Mouse (Mus musculus): Measurements from ENCODE around the gene Crbn. TPM values are rescaled to one million over a fixed set of nuclear protein-coding genes. Genes with fewer than 3 reads are reported as not detected.

Crbn gene
- polyA plus RNA-seq (2015; fragmentation: Nextera tagmentation; extraction: Ambion mirVana), result 60.2 and 64.2 TPM in 2 replicates

DNA sequence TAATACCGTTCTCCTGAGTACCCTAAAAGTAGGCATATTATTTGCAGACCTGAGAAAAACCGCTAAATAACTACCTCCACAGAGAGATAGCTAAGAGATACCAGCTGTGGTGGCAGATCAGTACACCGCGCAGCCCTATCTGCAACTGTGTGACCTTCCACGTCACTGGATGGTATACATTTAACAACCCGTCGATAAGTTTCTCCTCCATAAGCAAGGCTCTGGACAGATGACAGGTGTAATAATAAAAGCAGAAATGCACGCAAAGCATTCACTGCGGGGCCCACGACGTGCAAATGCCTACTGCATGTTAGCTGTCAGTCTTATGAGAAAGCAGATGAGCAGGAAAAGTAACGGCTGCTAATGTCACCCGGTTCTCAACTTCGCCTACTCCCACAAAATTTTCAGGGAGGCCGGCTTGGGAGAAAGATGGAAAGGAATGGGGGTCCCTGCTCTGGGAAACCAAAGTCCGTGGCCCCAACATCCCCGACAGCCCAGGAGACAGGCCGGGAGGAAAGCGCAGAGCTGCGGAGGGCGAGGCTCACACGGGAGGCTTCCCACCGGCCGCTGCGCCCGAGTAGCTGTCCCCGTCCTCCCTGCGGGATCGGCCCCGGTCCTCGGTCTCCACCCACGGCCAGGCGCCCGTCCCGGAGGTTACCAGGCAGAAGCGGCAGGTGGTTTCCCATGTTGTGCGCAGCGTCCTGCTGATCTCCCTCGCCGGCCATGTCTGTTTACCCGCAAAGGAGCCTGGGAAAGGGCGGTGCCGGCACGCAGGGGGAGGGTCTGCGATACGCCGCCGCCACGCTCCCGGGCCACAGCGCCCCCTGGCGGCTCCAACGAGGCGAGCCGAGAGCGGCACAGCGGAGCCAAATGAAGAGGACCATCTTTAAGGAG is at the start of gene Crbn:
TSS of gene Crbn (minus strand) at position 745 of the 894 bp plus-strand sequence.
- no peaks in the 10 kb centered on the region for H3K27me3 ChIP-seq
- H3K4me3 ChIP-seq, result peak within 1 kb of the TSS; percentile 93
- H3K36me3 ChIP-seq, result peaks cover 9% of the 10 kb centered on the region; the same call in 1 of the 2 replicates
- 2% methylated on average over 57 of the region's 57 CpGs for WGBS
- peak; percentile 99 for ATAC-seq (replicated peaks)
- peak within 1 kb of the TSS; percentile 70 for H3K4me2 ChIP-seq (replicated peaks)
- peak within 1 kb of the TSS; percentile 79 for H3K9ac ChIP-seq (replicated peaks)
- H3K27ac ChIP-seq (replicated peaks), result no peak within 1 kb of the TSS
- H3K4me1 ChIP-seq, result peaks cover 16% of the 10 kb centered on the region
- H3K9me3 ChIP-seq, result no peaks in the 10 kb centered on the region

DNA sequence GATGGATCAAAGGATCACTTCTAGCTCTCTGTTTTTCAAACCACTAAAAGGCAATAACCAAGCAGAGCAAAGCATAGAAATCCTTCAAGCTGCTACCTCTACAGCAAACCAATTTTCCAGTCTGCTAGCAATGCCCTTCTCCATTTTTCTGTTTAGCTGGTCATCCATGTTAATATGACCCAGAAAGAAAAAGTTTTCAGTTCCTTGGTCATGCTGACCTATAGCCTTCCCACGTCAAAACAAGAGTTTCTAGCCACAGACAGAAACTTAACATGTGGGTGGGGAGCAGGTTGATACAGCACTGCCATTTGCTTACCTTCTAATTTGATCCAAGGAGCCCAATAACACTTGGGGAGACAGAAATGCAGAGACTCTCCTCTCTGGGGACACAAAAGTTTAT is 40.3 kb upstream of the Crbn start:
- Histone ChIP-seq H3K4me2 (replicated peaks) (no peak overlapping the region), H3K27me3 (no peaks in the 10 kb centered on the region), H3K27ac (replicated peaks) (no peak overlapping the region), H3K9me3 (no peaks in the 10 kb centered on the region), H3K9ac (replicated peaks) (no peak overlapping the region), H3K4me1 (no peaks in the 10 kb centered on the region), H3K36me3 (no peaks in the 10 kb centered on the region), H3K4me3 (no peak overlapping the region)
- WGBS, result 78% methylated on average over 1 of the region's 1 CpGs
- no peak for ATAC-seq (replicated peaks)

DNA sequence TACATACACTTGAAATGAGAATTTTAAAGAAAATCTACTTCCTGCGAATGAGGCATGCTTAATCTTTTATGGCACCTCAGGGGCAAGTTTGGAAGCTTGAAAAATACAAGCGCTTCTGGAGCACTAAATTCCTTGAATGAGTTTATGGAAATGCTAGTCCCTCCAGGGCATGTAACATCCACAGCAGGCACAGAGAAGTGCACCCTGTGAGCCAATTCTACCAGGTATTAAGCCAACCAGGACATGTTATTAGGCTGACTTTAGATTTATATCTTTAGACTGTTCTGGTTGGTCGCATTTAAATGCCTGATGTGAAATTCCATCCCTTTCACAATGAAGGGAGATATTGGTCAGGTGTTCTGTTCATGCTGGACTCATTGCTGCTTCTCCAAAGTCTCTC is 38.2 kb upstream of the Crbn start:
- Histone ChIP-seq H3K36me3 (no peaks in the 10 kb centered on the region), H3K9me3 (no peaks in the 10 kb centered on the region), H3K27me3 (no peaks in the 10 kb centered on the region), H3K4me1 (no peaks in the 10 kb centered on the region), H3K9ac (replicated peaks) (no peak overlapping the region), H3K4me3 (no peak overlapping the region), H3K4me2 (replicated peaks) (no peak overlapping the region), H3K27ac (replicated peaks) (no peak overlapping the region)
- WGBS, result 89% methylated on average over 3 of the region's 3 CpGs
- no peak for ATAC-seq (replicated peaks)

- H3K27me3 ChIP-seq, result no peaks in the 10 kb centered on the region
- no peak overlapping the region for H3K27ac ChIP-seq (replicated peaks)
- 48% methylated on average over 2 of the region's 2 CpGs for WGBS
- ATAC-seq (replicated peaks), result no peak
- no peak overlapping the region for H3K4me3 ChIP-seq
- no peak overlapping the region for H3K9ac ChIP-seq (replicated peaks)
- H3K4me2 ChIP-seq (replicated peaks), result no peak overlapping the region
- no peaks in the 10 kb centered on the region for H3K9me3 ChIP-seq
- no peaks in the 10 kb centered on the region for H3K4me1 ChIP-seq
- H3K36me3 ChIP-seq, result no peaks in the 10 kb centered on the region
Measured at GRCm38 (mm10) chr6:106835316-106835715, 35.4 kb upstream of the Crbn start.

- no peaks in the 10 kb centered on the region for H3K27me3 ChIP-seq
- no peak overlapping the region for H3K9ac ChIP-seq (replicated peaks)
- H3K4me3 ChIP-seq, result no peak overlapping the region
- no peak overlapping the region for H3K27ac ChIP-seq (replicated peaks)
- no peaks in the 10 kb centered on the region for H3K36me3 ChIP-seq
- H3K4me2 ChIP-seq (replicated peaks), result no peak overlapping the region
- WGBS, result 50% methylated on average over 1 of the region's 1 CpGs
- H3K4me1 ChIP-seq, result no peaks in the 10 kb centered on the region
- H3K9me3 ChIP-seq, result no peaks in the 10 kb centered on the region
- ATAC-seq (replicated peaks), result no peak
Measured at GRCm38 (mm10) chr6:106822329-106822728, 22.5 kb upstream of the Crbn start.

DNA sequence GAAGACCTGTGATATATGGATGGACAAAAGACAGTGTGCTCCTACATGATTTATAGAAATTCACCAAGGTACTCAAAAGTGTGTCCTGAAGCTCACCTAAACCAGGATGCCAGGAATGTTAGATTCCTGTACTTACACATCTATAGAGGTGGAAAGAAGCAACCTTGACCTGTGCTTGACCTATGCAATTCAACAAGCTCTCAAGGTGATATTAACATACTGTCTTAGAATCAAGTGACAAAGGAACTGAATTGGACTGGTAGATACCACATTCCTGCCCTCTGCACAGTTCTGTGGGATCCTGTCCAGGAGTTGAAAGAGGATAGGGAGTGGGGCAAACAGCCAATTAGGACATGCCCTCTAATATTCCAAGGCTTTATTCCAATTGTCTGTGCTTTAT is 20.7 kb upstream of the Crbn start:
- Histone ChIP-seq H3K36me3 (no peaks in the 10 kb centered on the region), H3K9ac (replicated peaks) (no peak overlapping the region), H3K27me3 (no peaks in the 10 kb centered on the region), H3K27ac (replicated peaks) (no peak overlapping the region), H3K4me3 (no peak overlapping the region), H3K4me1 (no peaks in the 10 kb centered on the region), H3K4me2 (replicated peaks) (no peak overlapping the region), H3K9me3 (no peaks in the 10 kb centered on the region)
- no peak for ATAC-seq (replicated peaks)

DNA sequence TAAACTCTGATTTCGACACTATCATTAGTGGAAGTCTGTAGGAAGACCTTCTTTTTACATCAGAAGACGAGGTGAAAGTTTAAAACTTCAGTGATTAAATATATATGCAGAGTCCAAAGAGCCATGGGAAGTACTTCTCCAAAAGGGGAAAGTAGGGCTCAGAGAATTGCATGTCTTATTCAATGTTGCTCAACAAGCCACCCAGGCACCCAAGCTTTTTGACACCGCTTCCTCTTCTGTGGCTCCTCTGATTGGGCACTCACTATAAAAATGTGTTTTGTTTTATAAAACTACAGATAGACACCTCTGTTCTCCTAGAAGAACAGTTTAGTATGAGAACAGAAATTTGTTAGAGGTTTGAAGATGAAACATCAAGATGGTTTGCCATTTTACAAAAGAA is 20.0 kb upstream of the Crbn start:
- Histone ChIP-seq H3K27me3 (no peaks in the 10 kb centered on the region), H3K9ac (replicated peaks) (no peak overlapping the region), H3K36me3 (no peaks in the 10 kb centered on the region), H3K9me3 (no peaks in the 10 kb centered on the region), H3K4me3 (no peak overlapping the region), H3K4me1 (no peaks in the 10 kb centered on the region), H3K4me2 (replicated peaks) (no peak overlapping the region), H3K27ac (replicated peaks) (no peak overlapping the region)
- ATAC-seq (replicated peaks), result no peak
- 85% methylated on average over 3 of the region's 3 CpGs for WGBS

DNA sequence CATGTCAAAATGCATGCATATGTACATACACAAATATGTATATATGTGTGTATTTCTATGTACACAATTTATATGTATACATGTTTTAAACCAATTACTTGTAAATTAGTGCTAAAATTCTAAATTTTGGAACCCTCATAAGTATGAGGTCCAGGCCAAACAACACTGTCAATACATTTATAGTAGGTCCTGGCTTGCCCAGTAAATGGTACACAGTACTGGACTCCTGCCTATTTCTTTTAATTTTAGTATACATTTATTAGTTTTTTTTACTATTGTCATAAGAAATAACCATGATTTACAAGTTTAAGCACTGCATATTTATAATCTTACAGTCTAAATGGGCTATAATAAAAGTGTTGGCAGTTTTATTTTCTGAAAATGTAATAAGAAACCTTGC is 19.4 kb upstream of the Crbn start:
- Histone ChIP-seq H3K9me3 (no peaks in the 10 kb centered on the region), H3K9ac (replicated peaks) (no peak overlapping the region), H3K36me3 (no peaks in the 10 kb centered on the region), H3K4me1 (no peaks in the 10 kb centered on the region), H3K4me2 (replicated peaks) (no peak overlapping the region), H3K27me3 (no peaks in the 10 kb centered on the region), H3K27ac (replicated peaks) (no peak overlapping the region), H3K4me3 (no peak overlapping the region)
- no peak for ATAC-seq (replicated peaks)

- H3K4me2 ChIP-seq (replicated peaks), result no peak overlapping the region
- no peaks in the 10 kb centered on the region for H3K9me3 ChIP-seq
- no peak for ATAC-seq (replicated peaks)
- H3K4me1 ChIP-seq, result no peaks in the 10 kb centered on the region
- H3K4me3 ChIP-seq, result no peak overlapping the region
- H3K36me3 ChIP-seq, result no peaks in the 10 kb centered on the region
- no peak overlapping the region for H3K27ac ChIP-seq (replicated peaks)
- H3K27me3 ChIP-seq, result no peaks in the 10 kb centered on the region
- H3K9ac ChIP-seq (replicated peaks), result no peak overlapping the region
- 91% methylated on average over 3 of the region's 3 CpGs for WGBS
Measured at GRCm38 (mm10) chr6:106810686-106811085, 10.8 kb upstream of the Crbn start.

DNA sequence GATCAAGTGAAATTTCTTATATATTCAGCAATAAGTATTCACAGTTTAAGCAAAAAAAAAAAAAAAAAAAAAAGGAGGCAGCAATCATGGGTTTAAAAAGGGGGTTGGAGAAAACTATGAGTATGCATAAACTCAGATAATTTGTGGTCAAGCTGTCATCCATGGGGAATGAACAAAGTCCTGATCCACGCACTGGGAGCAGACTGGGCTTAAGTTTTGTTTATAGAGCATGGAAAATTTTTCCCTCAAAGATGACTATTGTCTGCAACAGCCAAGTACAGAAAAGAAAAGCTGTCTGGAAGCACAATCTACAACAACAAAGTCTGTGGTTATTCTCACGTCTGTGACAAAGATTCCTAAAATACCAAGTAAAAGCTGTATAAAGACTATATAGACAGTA is 9.3 kb upstream of the Crbn start:
- no peaks in the 10 kb centered on the region for H3K4me1 ChIP-seq
- WGBS, result 69% methylated on average over 2 of the region's 2 CpGs
- H3K4me2 ChIP-seq (replicated peaks), result no peak overlapping the region
- no peak for ATAC-seq (replicated peaks)
- no peaks in the 10 kb centered on the region for H3K27me3 ChIP-seq
- no peak overlapping the region for H3K27ac ChIP-seq (replicated peaks)
- no peak overlapping the region for H3K4me3 ChIP-seq
- no peak overlapping the region for H3K9ac ChIP-seq (replicated peaks)
- H3K9me3 ChIP-seq, result no peaks in the 10 kb centered on the region
- no peaks in the 10 kb centered on the region for H3K36me3 ChIP-seq

- H3K4me2 ChIP-seq (replicated peaks), result no peak overlapping the region
- H3K9ac ChIP-seq (replicated peaks), result no peak overlapping the region
- H3K4me1 ChIP-seq, result peaks cover 3% of the 10 kb centered on the region; the same call in 1 of the 2 replicates
- peak; percentile 47 for ATAC-seq (replicated peaks)
- no peak overlapping the region for H3K27ac ChIP-seq (replicated peaks)
- no peaks in the 10 kb centered on the region for H3K36me3 ChIP-seq
- H3K9me3 ChIP-seq, result no peaks in the 10 kb centered on the region
- WGBS, result 31% methylated on average over 2 of the region's 2 CpGs
- H3K4me3 ChIP-seq, result no peak overlapping the region
- no peaks in the 10 kb centered on the region for H3K27me3 ChIP-seq
Measured at GRCm38 (mm10) chr6:106804904-106805303, 5.0 kb upstream of the Crbn start.

DNA sequence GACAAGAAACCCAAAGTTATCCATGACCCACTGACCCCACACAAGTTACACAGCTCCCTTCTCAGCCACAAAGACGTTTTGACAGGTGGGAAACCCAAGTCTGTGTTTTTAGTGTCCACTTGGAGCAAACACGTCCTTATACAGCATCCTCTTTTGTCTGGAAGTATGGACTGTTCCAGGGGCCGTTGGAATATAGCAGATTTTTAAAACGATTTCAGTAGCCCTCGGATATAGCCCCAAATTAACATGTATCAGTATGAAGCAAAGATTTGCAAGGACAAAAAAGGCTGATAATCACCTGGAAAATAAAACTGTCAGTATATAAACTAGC is 315 bp upstream of the Crbn start:
- Histone ChIP-seq H3K27me3 (no peaks in the 10 kb centered on the region), H3K4me1 (peaks cover 16% of the 10 kb centered on the region), H3K9ac (replicated peaks) (no peak overlapping the region), H3K9me3 (no peaks in the 10 kb centered on the region), H3K36me3 (peaks cover 5% of the 10 kb centered on the region; the same call in 1 of the 2 replicates), H3K4me2 (replicated peaks) (peak overlapping the region; percentile 70), H3K27ac (replicated peaks) (no peak overlapping the region), H3K4me3 (peak overlapping the region; percentile 93)
- 60% methylated on average over 5 of the region's 5 CpGs for WGBS
- no peak for ATAC-seq (replicated peaks)

All from forebrain, embryonic 15.5 days (tissue).